Mouse (Mus musculus) c-Kit-negative CD71-positive TER-119-positive erythroid progenitor cells, embryonic 14.5 days (primary cell): Measurements from ENCODE around the gene Rfx3.

Source experiments
- DNase-seq: peaks from one replicate; pipeline ENCODE4 v3.0.0-alpha.2; 2013; ENCODE audit warnings: low read depth, low spot score

The Rfx3 gene

GRCm38 (mm10) chr19:28010471-28011395, at the start of gene Rfx3:
Rfx3 (minus strand) TSS chr19:28011166.
- peak; percentile 58 for DNase-seq

- no peak for DNase-seq
Observed at GRCm38 (mm10) chr19:28052058-28052457, 41.1 kb upstream of the Rfx3 start.

- no peak for DNase-seq
Observed at GRCm38 (mm10) chr19:28051571-28051970, 40.6 kb upstream of the Rfx3 start.

- DNase-seq, result no peak
Observed at GRCm38 (mm10) chr19:28049280-28049679, 38.3 kb upstream of the Rfx3 start.

GRCm38 (mm10) chr19:28046806-28047205, 35.8 kb upstream of the Rfx3 start:
- DNase-seq, result no peak

- no peak for DNase-seq
Observed at GRCm38 (mm10) chr19:28044950-28045349, 34.0 kb upstream of the Rfx3 start.

- DNase-seq, result peak; percentile 61
Observed at GRCm38 (mm10) chr19:28011718-28012499, 943 bp upstream of the Rfx3 start.

GRCm38 (mm10) chr19:28011396-28011717, 391 bp upstream of the Rfx3 start:
- peak; percentile 84 for DNase-seq

GRCm38 (mm10) chr19:28009587-28010281, 1.2 kb downstream of the Rfx3 start:
- DNase-seq, result peak; percentile 11

GRCm38 (mm10) chr19:28004190-28004589, 6.8 kb downstream of the Rfx3 start:
- no peak for DNase-seq

GRCm38 (mm10) chr19:28003474-28003873, 7.5 kb downstream of the Rfx3 start:
- DNase-seq, result no peak

- no peak for DNase-seq
Observed at GRCm38 (mm10) chr19:28002708-28003107, 8.3 kb downstream of the Rfx3 start.

GRCm38 (mm10) chr19:27992800-27993199, 18.2 kb downstream of the Rfx3 start:
- DNase-seq, result no peak

GRCm38 (mm10) chr19:27988746-27989145, 22.2 kb downstream of the Rfx3 start:
- no peak for DNase-seq

- no peak for DNase-seq
Observed at GRCm38 (mm10) chr19:27967590-27967989, 43.4 kb downstream of the Rfx3 start.

GRCm38 (mm10) chr19:27961271-27961670, 49.7 kb downstream of the Rfx3 start:
- no peak for DNase-seq

- no peak for DNase-seq
Observed at GRCm38 (mm10) chr19:27935453-27935852, 75.5 kb downstream of the Rfx3 start.

GRCm38 (mm10) chr19:27931136-27931535, 79.8 kb downstream of the Rfx3 start:
- no peak for DNase-seq

GRCm38 (mm10) chr19:27926378-27926777, 84.6 kb downstream of the Rfx3 start:
- no peak for DNase-seq

GRCm38 (mm10) chr19:27919040-27919439, 91.9 kb downstream of the Rfx3 start:
- no peak for DNase-seq

GRCm38 (mm10) chr19:27916446-27916845, 94.5 kb downstream of the Rfx3 start:
- DNase-seq, result no peak

GRCm38 (mm10) chr19:27906976-27907375, 104.0 kb downstream of the Rfx3 start:
- DNase-seq, result peak; percentile 47
